Mouse (Mus musculus) ES-Bruce4 (cell line): Measurements from ENCODE around the gene Spaca4.

Experiments
- CTCF ChIP-seq: IDR thresholded peaks from one replicate; pipeline ENCODE4 v1.8.1; 2011; ENCODE audit warnings: low read depth, low read length
- EP300 ChIP-seq: IDR thresholded peaks from 2 replicates; pipeline ENCODE4 v1.6.1; 2011; ENCODE audit warnings: low read depth, low read length; ENCODE audit not compliant: insufficient read depth

- TF ChIP-seq EP300 (no peak), CTCF (no peak)
Observed at GRCm38 (mm10) chr7:45771101-45771500, 45.5 kb upstream of the Spaca4 start.
